Mouse (Mus musculus) cerebellum, adult 11-12 months (tissue): ENCODE data around the gene Dst.

Source experiments
- DNase-seq: peaks from one replicate; pipeline ENCODE4 v3.0.0; 2022

Dst gene

GRCm38 (mm10) chr1:34069514-34070290 is 161.7 kb downstream of the Dst start:
- no peak for DNase-seq

- no peak for DNase-seq
These were observed 162.4 kb downstream of the Dst start for GRCm38 (mm10) chr1:34070474-34070873.

GRCm38 (mm10) chr1:34070991-34071639 is 163.1 kb downstream of the Dst start:
- no peak for DNase-seq

- no peak for DNase-seq
These were observed 164.2 kb downstream of the Dst start for GRCm38 (mm10) chr1:34072262-34072661.

- no peak for DNase-seq
These were observed 165.6 kb downstream of the Dst start for GRCm38 (mm10) chr1:34073436-34074169.

GRCm38 (mm10) chr1:34074245-34075187 is 166.5 kb downstream of the Dst start:
- DNase-seq = no peak

- DNase-seq = no peak
These were observed 168.8 kb downstream of the Dst start for GRCm38 (mm10) chr1:34076701-34077421.

- DNase-seq = no peak
These were observed 169.4 kb downstream of the Dst start for GRCm38 (mm10) chr1:34077422-34077790.

- DNase-seq = no peak
These were observed 169.9 kb downstream of the Dst start for GRCm38 (mm10) chr1:34077941-34078340.

- no peak for DNase-seq
These were observed 181.0 kb downstream of the Dst start for GRCm38 (mm10) chr1:34089011-34089410.

GRCm38 (mm10) chr1:34090700-34091099 is 182.7 kb downstream of the Dst start:
- DNase-seq = no peak

GRCm38 (mm10) chr1:34093652-34094051 is 185.6 kb downstream of the Dst start:
- DNase-seq = no peak

- DNase-seq = peak; percentile 42
These were observed 186.3 kb downstream of the Dst start for GRCm38 (mm10) chr1:34094301-34094700.

GRCm38 (mm10) chr1:34095173-34095572 is 187.1 kb downstream of the Dst start:
- no peak for DNase-seq

- DNase-seq = peak; percentile 35
These were observed 188.9 kb downstream of the Dst start for GRCm38 (mm10) chr1:34096923-34097322.

GRCm38 (mm10) chr1:34097640-34098039 is 189.6 kb downstream of the Dst start:
- DNase-seq = peak; percentile 89

- DNase-seq = peak; percentile 73
These were observed 191.4 kb downstream of the Dst start for GRCm38 (mm10) chr1:34099439-34099838.

GRCm38 (mm10) chr1:34100385-34100784 is 192.4 kb downstream of the Dst start:
- DNase-seq = no peak

- no peak for DNase-seq
These were observed 194.6 kb downstream of the Dst start for GRCm38 (mm10) chr1:34102604-34103003.

- no peak for DNase-seq
These were observed 195.2 kb downstream of the Dst start for GRCm38 (mm10) chr1:34103176-34103575.

- DNase-seq = no peak
These were observed 195.7 kb downstream of the Dst start for GRCm38 (mm10) chr1:34103713-34104172.

GRCm38 (mm10) chr1:34104846-34105245 is 196.8 kb downstream of the Dst start:
- DNase-seq = no peak
